Mouse (Mus musculus): ENCODE measurements around the gene Ppp1r13l. TPM values are rescaled to one million over a fixed set of nuclear protein-coding genes. Genes with fewer than 3 reads are reported as not detected.

Ppp1r13l gene
- total and polyA plus RNA-seq, 3 experiments: 1.5 to 15.9 TPM; not detected in 1

- Histone ChIP-seq H3K9me3 (replicated peaks; ENCODE audit: insufficient read depth, low read length) (no peaks in the 10 kb centered on the region), H3K36me3 (ENCODE audit: control insufficient read depth in 1 of 2, insufficient read depth in 2 of 2, low read length in 2 of 2) (peaks cover 0 to 8% of the 10 kb centered on the region in 2 experiments; a peak in 2 of 4 replicates), H3K27ac (ENCODE audit: control insufficient read depth, low read depth, low read length) (no peak within 1 kb of the TSS), H3K79me2 (ENCODE audit: control insufficient read depth, insufficient read depth, low read length, poor library complexity) (peaks cover 17% of the 10 kb centered on the region), H3K27me3 (ENCODE audit: control insufficient read depth in 1 of 2, insufficient read depth in 2 of 2, low read length in 2 of 2) (no peaks in the 10 kb centered on the region), H3K9ac (ENCODE audit: control insufficient read depth, low read depth, low read length, poor library complexity, severe bottlenecking) (peak within 1 kb of the TSS; percentile 87), H3K4me1 (ENCODE audit: control insufficient read depth in 1 of 2, insufficient read depth in 2 of 2, low read length in 2 of 2) (peaks cover 0 to 8% of the 10 kb centered on the region in 2 experiments; a peak in 3 of 4 replicates), H3K4me3 (ENCODE audit: control insufficient read depth in 1 of 2, insufficient read depth in 1 of 2, low read depth in 2 of 2, low read length in 2 of 2) (peak within 1 kb of the TSS; percentile 92 to 93)
- TF ChIP-seq USF1 (IDR thresholded peaks at IDR 0.05; ENCODE audit: low read depth, low read length) (peak; percentile 74), MYB (IDR thresholded peaks at IDR 0.05; ENCODE audit: low read depth, low read length) (no peak), UBTF (IDR thresholded peaks at IDR 0.05; ENCODE audit: borderline replicate concordance, insufficient read depth, low read depth, low read length) (no peak), NRF1 (IDR thresholded peaks at IDR 0.05; ENCODE audit: insufficient read depth, low read depth, low read length, poor library complexity, severe bottlenecking) (peak; percentile 91), NELFE (IDR thresholded peaks at IDR 0.05; ENCODE audit: low read depth, low read length) (peak; percentile 66; the same call in 1 of the 2 replicates), MAX (IDR thresholded peaks at IDR 0.05; ENCODE audit: low read length) (peak; percentile 55; the same call in 1 of the 2 replicates), MYC (IDR thresholded peaks at IDR 0.05; ENCODE audit: low read depth, low read length) (0 out of 2 replicates have a peak, but pooled peaks have one; percentile 56), ELF1 (IDR thresholded peaks at IDR 0.05; ENCODE audit: low read depth, low read length) (peak; percentile 17; the same call in 1 of the 2 replicates), EP300 (IDR thresholded peaks at IDR 0.05; ENCODE audit: low read depth in 1 of 2, low read length in 2 of 2) (0 out of 4 replicates have a peak, but pooled peaks of 1 of the 2 experiments have one; percentile 11), POLR2A (IDR thresholded peaks at IDR 0.05; ENCODE audit: control insufficient read depth in 1 of 2, insufficient read depth in 1 of 2, low read depth in 1 of 2, low read length in 2 of 2, poor library complexity in 1 of 2) (peak; percentile 62 to 74), MXI1 (IDR thresholded peaks at IDR 0.05; ENCODE audit: low read depth, low read length) (peak; percentile 87), ZMIZ1 (IDR thresholded peaks at IDR 0.05; ENCODE audit: low read depth, low read length) (peak; percentile 26; the same call in 1 of the 2 replicates), SIN3A (IDR thresholded peaks at IDR 0.05; ENCODE audit: low read length) (peak; percentile 98), CHD1 (IDR thresholded peaks at IDR 0.05; ENCODE audit: low read depth, low read length) (no peak), RAD21 (IDR thresholded peaks at IDR 0.05; ENCODE audit: low read depth, low read length) (no peak), HCFC1 (IDR thresholded peaks at IDR 0.05; ENCODE audit: low read depth, low read length) (peak; percentile 94), TCF12 (IDR thresholded peaks at IDR 0.05; ENCODE audit: low read depth, low read length) (peak; percentile 37; the same call in 1 of the 2 replicates), TBP (IDR thresholded peaks at IDR 0.05; ENCODE audit: low read depth, low read length) (peak; percentile 78)
- DNase-seq (ENCODE audit: low read depth, low spot score): peak; percentile 99
These were observed 22.0 kb downstream of the Ppp1r13l start, which contains the start of gene Ercc2 for GRCm38 (mm10) chr7:19381377-19382165. Ercc2 (plus strand) TSS chr7:19382010.

DNA sequence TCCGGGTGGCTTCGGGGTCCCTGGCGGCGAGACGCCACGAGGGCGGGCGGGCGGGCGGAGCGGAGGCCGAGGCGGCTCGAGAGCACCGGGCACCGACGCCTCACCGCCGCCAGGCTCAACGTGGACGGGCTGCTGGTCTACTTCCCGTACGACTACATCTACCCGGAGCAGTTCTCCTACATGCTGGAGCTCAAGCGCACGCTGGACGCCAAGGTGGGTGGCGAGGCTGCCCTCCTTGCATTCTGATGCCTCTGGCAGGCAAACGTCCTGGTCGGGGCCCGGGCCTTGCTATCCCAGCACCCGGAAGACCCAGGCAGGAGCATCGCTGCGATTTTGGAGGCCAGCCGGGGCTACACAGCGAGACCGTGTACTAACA is 22.6 kb downstream of the Ppp1r13l start:
- H3K4me3 ChIP-seq (ENCODE audit: control insufficient read depth in 1 of 2, insufficient read depth in 1 of 2, low read depth in 2 of 2, low read length in 2 of 2): peak overlapping the region; percentile 92 to 93
- 0 out of 2 replicates have a peak, but pooled peaks have one; percentile 53 for TF ChIP-seq UBTF (IDR thresholded peaks at IDR 0.05; ENCODE audit: borderline replicate concordance, insufficient read depth, low read depth, low read length)
- no peak for TF ChIP-seq JUND (IDR thresholded peaks at IDR 0.05; ENCODE audit: low read depth, low read length)
- H3K4me1 ChIP-seq (ENCODE audit: control insufficient read depth in 1 of 2, insufficient read depth in 2 of 2, low read length in 2 of 2): peaks cover 0 to 8% of the 10 kb centered on the region in 2 experiments; a peak in 3 of 4 replicates
- peaks cover 17% of the 10 kb centered on the region for H3K79me2 ChIP-seq (ENCODE audit: control insufficient read depth, insufficient read depth, low read length, poor library complexity)
- no peaks in the 10 kb centered on the region for H3K27me3 ChIP-seq (ENCODE audit: control insufficient read depth in 1 of 2, insufficient read depth in 2 of 2, low read length in 2 of 2)
- peak; percentile 57 for DNase-seq (ENCODE audit: low read depth, low spot score)
- no peaks in the 10 kb centered on the region for H3K9me3 ChIP-seq (replicated peaks; ENCODE audit: insufficient read depth, low read length)
- no peak overlapping the region for H3K27ac ChIP-seq (ENCODE audit: control insufficient read depth, low read depth, low read length)
- H3K36me3 ChIP-seq (ENCODE audit: control insufficient read depth in 1 of 2, insufficient read depth in 2 of 2, low read length in 2 of 2): peaks cover 0 to 8% of the 10 kb centered on the region in 2 experiments; a peak in 2 of 4 replicates
- peak overlapping the region; percentile 87 for H3K9ac ChIP-seq (ENCODE audit: control insufficient read depth, low read depth, low read length, poor library complexity, severe bottlenecking)

Data from MEL (cell line).